Mouse (Mus musculus) stomach, embryonic 16.5 days (tissue): ENCODE measurements around the gene Efemp2. TPM values are rescaled to one million over a fixed set of nuclear protein-coding genes. Genes with fewer than 3 reads are reported as not detected.

ENCODE experiments used
- ATAC-seq: fragments of 200-750 bp; cut with Nextera tagmentation; 2 replicates; pipeline ENCODE4 v1.8.0; 2017; ENCODE audit warnings: moderate number of reproducible peaks, moderate TSS enrichment; ENCODE audit not compliant: insufficient read depth, low FRiP score
- H3K27ac ChIP-seq: fragments of 300-500 bp; sonication (generic); 2 replicates; pipeline ENCODE4 v1.5.1; 2014; ENCODE audit warnings: low read length
- H3K27me3 ChIP-seq: fragments of 300-500 bp; sonication (generic); 2 replicates; pipeline ENCODE4 v1.6.1; 2014; ENCODE audit warnings: low read length, control low read depth, mixed read lengths; ENCODE audit not compliant: control insufficient read depth, insufficient read depth
- H3K36me3 ChIP-seq: fragments of 300-500 bp; sonication (generic); 2 replicates; pipeline ENCODE4 v1.6.1; 2014; ENCODE audit warnings: low read length; ENCODE audit not compliant: control insufficient read depth, insufficient read depth
- H3K4me1 ChIP-seq: fragments of 300-500 bp; sonication (generic); 2 replicates; pipeline ENCODE4 v1.6.1; 2014; ENCODE audit warnings: low read length, control low read depth, mixed read lengths; ENCODE audit not compliant: control insufficient read depth, insufficient read depth
- H3K4me2 ChIP-seq: fragments of 300-500 bp; sonication (generic); 2 replicates; pipeline ENCODE4 v1.6.1; 2014; ENCODE audit warnings: low read depth, low read length, mixed read lengths
- H3K4me3 ChIP-seq: fragments of 300-500 bp; sonication (generic); replicated peaks from 2 replicates; pipeline ENCODE4 v1.5.1; 2014; ENCODE audit warnings: mild to moderate bottlenecking, low read length
- H3K9ac ChIP-seq: fragments of 300-500 bp; sonication (generic); 2 replicates; pipeline ENCODE4 v1.6.1; 2014; ENCODE audit warnings: low read length
- H3K9me3 ChIP-seq: fragments of 300-500 bp; sonication (generic); replicated peaks from 2 replicates; pipeline ENCODE4 v1.6.1; 2016; ENCODE audit warnings: low read length, control low read depth; ENCODE audit not compliant: control insufficient read depth
- WGBS: fragments of 180-500 bp; shearing (Covaris S2); extraction: QIAGEN DNeasy Blood & Tissue Kit; methylation state at CpG from one replicate; pipeline ENCODE4 v1.1.7; 2014; 5-methylcytosine and 5-hydroxymethylcytosine counted together
- polyA plus RNA-seq: library from polyadenylated mRNA; unstranded; fragments of >200 nt; fragmentation: Nextera tagmentation; extraction: Ambion mirVana; gene quantifications from 2 replicates; pipeline ENCODE4 v1.2.1, GENCODE M21; 2015

Gene Efemp2
- polyA plus RNA-seq, 1 experiment from 2014 or later = 156 TPM

- Histone ChIP-seq H3K4me3 (no peak overlapping the region), H3K9me3 (no peaks in the 10 kb centered on the region), H3K27ac (no peak overlapping the region), H3K36me3 (no peaks in the 10 kb centered on the region), H3K4me2 (no peak overlapping the region), H3K27me3 (no peaks in the 10 kb centered on the region), H3K4me1 (peaks cover 32% of the 10 kb centered on the region), H3K9ac (no peak overlapping the region)
- no peak for ATAC-seq
- 83% methylated on average over 1 of the region's 1 CpGs for WGBS
Measured at GRCm38 (mm10) chr19:5430408-5430807, 43.3 kb upstream of the Efemp2 start.

- Histone ChIP-seq H3K4me2 (no peak overlapping the region), H3K36me3 (no peaks in the 10 kb centered on the region), H3K9me3 (no peaks in the 10 kb centered on the region), H3K4me3 (no peak overlapping the region), H3K27ac (no peak overlapping the region), H3K27me3 (no peaks in the 10 kb centered on the region), H3K4me1 (peaks cover 19% of the 10 kb centered on the region), H3K9ac (no peak overlapping the region)
- ATAC-seq = no peak
- WGBS = 70% methylated on average over 4 of the region's 4 CpGs
Measured at GRCm38 (mm10) chr19:5431911-5432464, 41.8 kb upstream of the Efemp2 start.

- ATAC-seq = peak; percentile 71
- Histone ChIP-seq H3K4me3 (peak overlapping the region; percentile 42), H3K27ac (peak overlapping the region; percentile 72), H3K4me2 (peak overlapping the region; percentile 71), H3K4me1 (peaks cover 16% of the 10 kb centered on the region), H3K36me3 (no peaks in the 10 kb centered on the region), H3K9ac (peak overlapping the region; percentile 68), H3K9me3 (no peaks in the 10 kb centered on the region), H3K27me3 (no peaks in the 10 kb centered on the region)
- 4% methylated on average over 16 of the region's 16 CpGs for WGBS
Measured at GRCm38 (mm10) chr19:5432992-5433852, 40.5 kb upstream of the Efemp2 start.

- Histone ChIP-seq H3K27ac (peak overlapping the region; percentile 72), H3K27me3 (no peaks in the 10 kb centered on the region), H3K9ac (peak overlapping the region; percentile 68; the same call in 1 of the 2 replicates), H3K36me3 (no peaks in the 10 kb centered on the region), H3K4me1 (peaks cover 16% of the 10 kb centered on the region), H3K4me3 (no peak overlapping the region), H3K9me3 (no peaks in the 10 kb centered on the region), H3K4me2 (peak overlapping the region; percentile 71)
- WGBS = 55% methylated on average over 7 of the region's 7 CpGs
- ATAC-seq = no peak
Measured at GRCm38 (mm10) chr19:5433951-5434350, 39.8 kb upstream of the Efemp2 start.

GRCm38 (mm10) chr19:5444371-5444908 lies 29.3 kb upstream of the Efemp2 start:
- ATAC-seq = no peak
- Histone ChIP-seq H3K27ac (no peak overlapping the region), H3K4me3 (no peak overlapping the region), H3K27me3 (peaks cover 28% of the 10 kb centered on the region), H3K4me1 (peaks cover 15% of the 10 kb centered on the region), H3K36me3 (no peaks in the 10 kb centered on the region), H3K9me3 (no peaks in the 10 kb centered on the region), H3K9ac (no peak overlapping the region), H3K4me2 (no peak overlapping the region)
- WGBS = 58% methylated on average over 9 of the region's 9 CpGs

GRCm38 (mm10) chr19:5444954-5445353 lies 28.8 kb upstream of the Efemp2 start:
- Histone ChIP-seq H3K9ac (no peak overlapping the region), H3K4me3 (no peak overlapping the region), H3K36me3 (no peaks in the 10 kb centered on the region), H3K4me1 (peaks cover 15% of the 10 kb centered on the region), H3K9me3 (no peaks in the 10 kb centered on the region), H3K27me3 (peaks cover 33% of the 10 kb centered on the region), H3K4me2 (no peak overlapping the region), H3K27ac (no peak overlapping the region)
- ATAC-seq = no peak
- WGBS = 24% methylated on average over 7 of the region's 7 CpGs

GRCm38 (mm10) chr19:5445747-5446146 lies 28.0 kb upstream of the Efemp2 start:
- no peak overlapping the region for H3K27ac ChIP-seq
- H3K4me2 ChIP-seq = no peak overlapping the region
- H3K4me1 ChIP-seq = peaks cover 15% of the 10 kb centered on the region
- H3K9ac ChIP-seq = no peak overlapping the region
- no peak for ATAC-seq
- peaks cover 36% of the 10 kb centered on the region for H3K27me3 ChIP-seq
- H3K4me3 ChIP-seq = no peak overlapping the region
- no peaks in the 10 kb centered on the region for H3K36me3 ChIP-seq
- 89% methylated on average over 5 of the region's 5 CpGs for WGBS
- no peaks in the 10 kb centered on the region for H3K9me3 ChIP-seq

GRCm38 (mm10) chr19:5447515-5448353 lies 26.0 kb upstream of the Efemp2 start, which contains the start of gene Fosl1:
Fosl1 (plus strand) TSS chr19:5447547.
- Histone ChIP-seq H3K4me3 (peak within 1 kb of the TSS; percentile 57), H3K27me3 (peaks cover 36% of the 10 kb centered on the region)
- ATAC-seq = peak; percentile 73

More at GRCm38 (mm10) chr19:5447515-5448353, 26.0 kb upstream of the Efemp2 start, which contains the start of gene Fosl1:
- H3K9me3 ChIP-seq = no peaks in the 10 kb centered on the region
- peaks cover 15% of the 10 kb centered on the region for H3K4me1 ChIP-seq
- peak within 1 kb of the TSS; percentile 99 for H3K4me2 ChIP-seq
- peak within 1 kb of the TSS; percentile 30 for H3K9ac ChIP-seq
- under 1% methylated on average over 70 of the region's 70 CpGs for WGBS
- no peaks in the 10 kb centered on the region for H3K36me3 ChIP-seq
- no peak within 1 kb of the TSS for H3K27ac ChIP-seq
